Mouse (Mus musculus) T-helper 2 cell (primary cell): ENCODE results near the gene Gm14295.
"Not testable (repeated sequence)": the region's sequence is repeated elsewhere in the genome, so short reads cannot be mapped to it uniquely, and the experiment has no call there.

Experiments
- in situ Hi-C: fragments of 300-600 bp; cut with MboI, MseI; formaldehyde crosslinking; loops from one replicate; pipeline ENCODE4 v1.15.1; 2025; ENCODE audit warnings: high pct_unique_total_duplicates

Gene Gm14295

DNA sequence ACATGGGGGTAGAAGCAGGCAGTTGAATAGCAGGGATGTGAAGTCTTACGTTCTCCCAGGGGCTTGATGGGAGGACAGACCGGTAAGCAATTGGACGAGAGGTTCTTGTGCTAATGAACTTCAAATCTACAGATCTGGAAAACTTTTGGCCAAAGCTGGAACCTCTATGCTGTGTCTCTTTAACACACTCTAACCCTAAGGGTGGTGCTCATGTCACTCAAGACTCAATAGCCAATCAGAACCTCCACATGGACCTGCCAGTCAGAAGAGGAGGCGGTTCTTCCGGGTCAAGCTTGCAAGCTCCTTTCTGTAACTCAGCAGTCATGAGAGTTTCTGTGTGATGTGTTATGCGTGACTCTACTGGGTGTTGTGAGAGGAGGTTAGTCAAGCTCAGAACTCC, at the start of gene Gm14295:
Gene Gm14295 (plus strand): TSS at position 301 of the 400 bp plus-strand sequence.
- in situ Hi-C loops: not testable (repeated sequence)

DNA sequence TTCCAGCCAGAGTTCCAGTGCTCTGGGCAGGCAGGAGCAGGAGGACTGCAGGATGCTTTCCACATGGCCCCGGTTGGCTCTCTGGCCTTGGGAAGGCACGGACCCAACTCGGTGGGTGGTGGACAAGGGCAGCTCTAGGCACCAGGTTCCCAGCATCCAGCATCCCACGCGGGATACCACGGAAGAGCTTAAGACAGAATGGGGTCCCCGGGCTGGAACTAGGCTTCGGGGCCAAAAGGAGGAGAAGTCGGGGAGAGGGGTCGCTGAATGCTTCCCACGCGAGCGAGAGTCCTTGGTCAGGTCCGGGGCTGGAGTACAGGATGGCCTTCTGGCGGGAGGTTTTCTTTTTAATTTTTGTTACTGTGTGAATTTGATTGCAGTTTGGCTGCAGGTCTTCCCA, 373 bp downstream of the Gm14295 start:
- in situ Hi-C loops: not testable (repeated sequence)

DNA sequence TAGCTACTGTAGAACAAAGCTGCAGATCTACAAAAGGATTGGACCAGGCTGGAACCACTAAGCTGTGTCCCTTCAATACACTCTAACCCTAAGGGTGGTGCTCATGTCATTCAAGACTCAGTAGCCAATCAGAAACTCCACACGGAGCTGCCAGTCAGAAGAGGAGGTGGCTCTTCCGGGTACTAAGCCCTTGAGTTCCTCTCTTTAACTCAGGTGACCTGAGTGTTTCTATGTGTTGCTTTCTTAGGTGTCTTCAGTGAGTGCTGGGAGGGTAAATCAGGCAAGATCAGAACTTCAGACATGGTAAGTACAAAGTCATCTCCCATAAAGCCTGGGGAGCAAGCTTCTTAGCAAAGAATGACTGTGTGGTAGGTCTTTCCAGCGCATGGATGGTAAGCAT, 32.4 kb downstream of the Gm14295 start, which contains the start of gene Gm14408:
Gene Gm14408 (plus strand): TSS at position 301 of the 400 bp plus-strand sequence.
- in situ Hi-C loops: not testable (repeated sequence)
